Mouse (Mus musculus) fibroblast of lung, adult 2 months (primary cell): ENCODE measurements around the gene Plekha6.

Experiments used
- DNase-seq: peaks from one replicate; pipeline ENCODE4 v3.0.0-alpha.2; 2011; ENCODE audit warnings: low read depth

Gene Plekha6

GRCm38 (mm10) chr1:133245690-133246619, 81.9 kb downstream of the Plekha6 start:
- no peak for DNase-seq

GRCm38 (mm10) chr1:133247189-133247588, 83.2 kb downstream of the Plekha6 start:
- DNase-seq, result no peak

GRCm38 (mm10) chr1:133250761-133251160, 86.8 kb downstream of the Plekha6 start:
- no peak for DNase-seq

- DNase-seq, result no peak
Observed at GRCm38 (mm10) chr1:133251625-133252034, 87.6 kb downstream of the Plekha6 start.

- no peak for DNase-seq
Observed at GRCm38 (mm10) chr1:133252251-133252650, 88.2 kb downstream of the Plekha6 start.

- no peak for DNase-seq
Observed at GRCm38 (mm10) chr1:133252801-133253531, 89.0 kb downstream of the Plekha6 start.

DNA sequence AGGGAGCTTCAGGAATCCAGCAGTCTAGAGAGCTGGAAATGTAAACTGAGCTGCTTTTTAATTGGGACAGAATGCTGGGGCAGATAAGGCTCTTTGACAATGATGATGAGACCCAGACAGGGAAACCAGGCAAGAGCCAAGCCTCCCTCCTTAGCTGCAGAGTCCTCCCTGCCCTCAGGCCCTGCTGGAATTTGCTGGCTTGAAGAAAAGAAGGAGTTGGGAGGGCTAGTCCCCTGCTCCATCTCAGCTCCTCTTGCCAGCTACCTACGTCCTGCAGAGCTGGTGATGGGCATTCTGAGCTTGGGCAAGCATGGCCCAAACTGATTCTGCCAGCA, 89.5 kb downstream of the Plekha6 start:
- no peak for DNase-seq

DNA sequence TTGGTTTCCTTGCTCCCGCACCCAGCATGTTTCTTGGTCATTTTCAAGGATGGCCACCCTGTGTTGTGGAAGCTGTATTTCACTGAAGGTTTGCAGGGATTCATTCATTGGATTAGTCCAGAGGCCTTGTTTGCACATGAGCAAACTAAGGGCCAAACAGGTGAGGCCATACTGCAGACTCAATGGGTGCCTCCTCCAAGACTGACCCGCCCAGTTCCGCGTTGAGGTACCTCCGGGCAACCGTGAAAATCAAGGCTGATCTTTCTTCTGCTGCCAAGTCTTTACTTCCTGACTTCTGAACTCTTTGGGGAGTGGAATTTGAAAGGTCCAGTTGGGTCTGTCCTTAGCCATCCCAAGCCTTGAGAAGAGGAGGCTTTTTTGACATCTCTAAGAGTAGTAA, 90.2 kb downstream of the Plekha6 start:
- DNase-seq, result no peak

DNA sequence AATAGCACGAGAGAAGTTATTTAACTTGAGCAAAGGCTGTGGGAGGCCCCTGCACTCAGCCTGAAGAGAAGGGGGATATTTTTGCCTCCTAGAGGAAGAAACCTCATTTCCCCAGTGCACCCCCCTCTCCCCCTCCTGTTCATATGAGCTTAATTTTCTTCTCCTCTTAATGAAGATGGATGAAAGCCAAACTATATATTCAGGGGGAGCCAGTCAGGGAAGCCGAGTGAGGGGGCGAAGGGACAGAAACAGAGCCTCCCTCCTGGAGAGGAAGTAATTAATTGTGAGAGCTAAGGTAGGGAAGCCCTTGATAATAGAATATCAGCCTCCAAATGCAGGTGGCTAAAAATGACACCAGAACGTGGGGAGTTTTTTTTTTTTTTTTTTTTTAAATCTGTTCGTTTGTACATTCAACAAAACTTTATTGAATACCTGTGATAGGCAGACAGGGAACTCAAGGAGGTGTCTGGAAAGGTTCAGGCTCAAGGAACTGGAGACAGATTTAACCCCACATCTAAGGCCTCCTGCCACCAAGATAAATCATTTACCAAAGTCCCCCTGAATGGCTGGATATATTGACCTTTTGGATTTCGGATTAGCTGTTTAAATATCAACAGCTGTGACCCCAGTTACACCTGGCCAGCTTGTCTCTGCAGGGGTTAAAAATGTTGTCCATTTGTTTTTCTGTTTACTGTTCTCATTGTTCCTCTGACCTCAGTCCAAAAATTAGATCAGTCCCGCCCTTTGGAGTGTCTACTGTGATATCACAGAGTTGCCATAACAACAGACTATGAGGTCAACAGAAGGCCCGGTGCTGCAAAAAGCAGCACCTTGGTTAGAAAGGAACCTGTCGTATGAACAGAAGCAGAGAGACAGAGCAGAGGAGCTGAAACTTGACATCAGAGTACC, 91.1 kb downstream of the Plekha6 start:
- no peak for DNase-seq

GRCm38 (mm10) chr1:133255776-133256175, 91.8 kb downstream of the Plekha6 start:
- DNase-seq, result no peak

DNA sequence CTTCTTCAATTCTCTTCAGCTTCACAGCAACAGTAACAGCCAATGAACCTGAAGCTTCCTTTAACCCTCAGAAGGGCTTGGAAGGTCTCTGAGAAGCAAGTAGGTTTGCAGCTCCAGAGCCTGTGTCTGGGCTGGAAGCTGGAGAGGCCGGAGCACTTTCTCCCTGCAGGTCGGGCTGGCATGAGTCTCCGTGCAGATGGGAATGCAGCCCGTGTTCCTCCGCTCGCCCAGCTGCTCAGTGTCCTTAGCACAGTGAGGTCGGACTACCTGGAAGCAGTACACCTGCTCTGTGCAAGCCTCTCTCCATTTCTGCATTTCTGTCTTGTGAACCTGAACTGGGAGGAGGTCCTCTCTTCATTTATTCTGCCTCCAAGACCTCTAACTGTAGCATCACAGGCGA, 92.3 kb downstream of the Plekha6 start:
- DNase-seq, result no peak

DNA sequence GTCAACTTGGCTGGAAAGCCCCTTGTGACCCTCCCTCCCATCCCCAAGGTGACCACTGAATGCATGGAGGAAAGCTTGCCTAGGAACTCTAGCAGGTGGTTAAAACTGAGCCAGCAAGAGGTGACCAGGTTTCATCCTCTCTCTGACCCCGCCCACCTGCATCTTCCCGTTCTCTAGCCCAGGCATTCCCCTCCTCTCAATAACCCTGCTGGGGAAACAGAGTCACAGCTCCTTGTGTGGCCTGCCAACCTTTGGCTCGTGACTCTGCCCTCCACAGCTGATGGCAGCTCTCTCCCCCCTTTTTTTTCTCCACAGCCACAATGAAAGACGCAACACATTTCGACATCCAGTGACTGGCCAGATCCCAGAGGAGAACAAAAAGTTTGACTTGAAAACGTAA, 94.7 kb downstream of the Plekha6 start:
- DNase-seq, result no peak

- no peak for DNase-seq
Observed at GRCm38 (mm10) chr1:133262628-133263027, 98.6 kb downstream of the Plekha6 start.

GRCm38 (mm10) chr1:133263134-133263533, 99.1 kb downstream of the Plekha6 start:
- DNase-seq, result no peak

- DNase-seq, result no peak
Observed at GRCm38 (mm10) chr1:133264367-133264766, 100.4 kb downstream of the Plekha6 start.

- no peak for DNase-seq
Observed at GRCm38 (mm10) chr1:133265114-133265766, 101.2 kb downstream of the Plekha6 start.

- no peak for DNase-seq
Observed at GRCm38 (mm10) chr1:133267094-133267493, 103.1 kb downstream of the Plekha6 start.

GRCm38 (mm10) chr1:133267813-133268492, 103.9 kb downstream of the Plekha6 start:
- DNase-seq, result no peak

DNA sequence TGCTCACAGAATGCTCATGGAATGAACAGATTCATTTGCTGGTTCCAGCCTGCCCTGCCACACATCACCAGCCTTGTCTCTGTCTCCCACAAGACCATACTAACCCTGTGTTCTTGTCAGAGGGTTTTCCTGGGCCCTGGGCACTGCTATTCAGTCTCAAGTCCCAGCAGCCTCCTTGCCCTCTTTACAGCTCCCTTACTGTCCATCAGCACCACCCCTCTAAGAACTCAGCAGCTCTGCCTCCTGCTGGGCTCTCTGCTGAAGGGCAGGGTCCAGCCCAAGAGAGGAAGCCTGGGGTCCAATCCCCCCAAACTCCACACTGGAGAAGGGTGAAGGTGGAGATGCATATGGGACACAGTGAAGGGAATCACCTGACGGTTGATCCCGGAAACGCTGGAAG, 104.5 kb downstream of the Plekha6 start:
- no peak for DNase-seq

DNA sequence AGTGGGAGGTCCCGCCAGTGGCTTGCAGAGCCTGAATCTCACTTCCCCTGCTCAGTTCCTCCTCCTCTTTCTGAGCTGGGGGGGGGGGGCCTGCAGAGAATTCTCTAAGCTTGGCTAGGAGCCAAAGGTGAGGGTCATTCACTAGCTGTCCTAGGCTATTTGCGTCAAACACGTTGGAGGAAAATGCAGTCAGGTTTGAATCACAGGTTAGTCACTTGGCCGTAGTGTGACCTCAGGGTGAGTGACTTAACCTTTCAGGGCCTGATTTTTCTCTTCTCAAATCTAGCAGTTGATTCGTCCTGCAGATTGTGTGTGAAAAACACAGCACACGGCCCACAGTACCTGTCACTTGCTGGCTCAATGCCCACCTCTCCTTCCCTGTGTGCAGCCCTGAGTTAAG, 106.3 kb downstream of the Plekha6 start:
- no peak for DNase-seq

GRCm38 (mm10) chr1:133274163-133274562, 110.2 kb downstream of the Plekha6 start:
- no peak for DNase-seq
